Mouse (Mus musculus) bone marrow macrophage, adult 2 months (primary cell): ENCODE results near the gene Sertad1.

Experiments used
- CTCF ChIP-seq: IDR thresholded peaks from 2 replicates; pipeline ENCODE4 v1.5.1; 2012; ENCODE audit warnings: low read depth, mild to moderate bottlenecking, low read length, moderate library complexity
- POLR2A ChIP-seq: IDR thresholded peaks from 2 replicates; pipeline ENCODE4 v1.6.1; 2012; ENCODE audit warnings: mild to moderate bottlenecking, low read depth, low read length, borderline replicate concordance

GRCm38 (mm10) chr7:27467648-27468047, 19.1 kb upstream of the Sertad1 start:
- no peak for TF ChIP-seq CTCF
- TF ChIP-seq POLR2A = no peak
